Mouse (Mus musculus) hindbrain, embryonic 15.5 days (tissue): ENCODE measurements around the gene Atp5b. TPM values are rescaled to one million over a fixed set of nuclear protein-coding genes. Genes with fewer than 3 reads are reported as not detected.

Experiments used
- ATAC-seq: fragments of 200-750 bp; cut with Nextera tagmentation; 2 replicates; pipeline ENCODE4 v1.8.0; 2017; ENCODE audit warnings: low read depth, moderate number of reproducible peaks, moderate TSS enrichment; ENCODE audit not compliant: low FRiP score
- H3K27ac ChIP-seq: fragments of 300-500 bp; sonication (generic); replicated peaks from 2 replicates; pipeline ENCODE4 v1.5.1; 2015; ENCODE audit warnings: mild to moderate bottlenecking, inconsistent platforms
- H3K27me3 ChIP-seq: fragments of 300-500 bp; sonication (generic); 2 replicates; pipeline ENCODE4 v1.6.1; 2015; ENCODE audit warnings: control low read depth, inconsistent platforms
- H3K36me3 ChIP-seq: fragments of 300-500 bp; sonication (generic); 2 replicates; pipeline ENCODE4 v1.6.1; 2015; ENCODE audit warnings: control low read depth, inconsistent platforms
- H3K4me1 ChIP-seq: fragments of 300-500 bp; sonication (generic); replicated peaks from 2 replicates; pipeline ENCODE4 v1.6.1; 2015; ENCODE audit warnings: control low read depth, inconsistent platforms
- H3K4me2 ChIP-seq: fragments of 300-500 bp; sonication (generic); 2 replicates; pipeline ENCODE4 v1.6.1; 2015; ENCODE audit warnings: moderate library complexity, mild to moderate bottlenecking, inconsistent platforms
- H3K4me3 ChIP-seq: fragments of 300-500 bp; sonication (generic); 2 replicates; pipeline ENCODE4 v1.5.1; 2015; ENCODE audit warnings: mild to moderate bottlenecking, inconsistent platforms
- H3K9ac ChIP-seq: fragments of 300-500 bp; sonication (generic); 2 replicates; pipeline ENCODE4 v1.6.1; 2015; ENCODE audit warnings: inconsistent platforms
- H3K9me3 ChIP-seq: fragments of 300-500 bp; sonication (generic); 2 replicates; pipeline ENCODE4 v1.6.1; 2016; ENCODE audit warnings: control low read depth, inconsistent platforms
- WGBS: fragments of 180-500 bp; shearing (Covaris S2); methylation state at CpG from one replicate; pipeline ENCODE4 v1.1.7; 2015; 5-methylcytosine and 5-hydroxymethylcytosine counted together
- polyA plus RNA-seq: library from polyadenylated mRNA; unstranded; fragments of >200 nt; fragmentation: Nextera tagmentation; extraction: Ambion mirVana; gene quantifications from 2 replicates; pipeline ENCODE4 v1.2.1, GENCODE M21; 2015

Gene Atp5b
- 2,267 and 2,290 TPM in 2 replicates for polyA plus RNA-seq

- H3K4me1 ChIP-seq, result peaks cover 27% of the 10 kb centered on the region
- H3K9ac ChIP-seq, result peak within 1 kb of the TSS; percentile 95
- peak; percentile 99 for ATAC-seq
- under 1% methylated on average over 34 of the region's 34 CpGs for WGBS
- H3K27ac ChIP-seq, result peak within 1 kb of the TSS; percentile 94
- peak within 1 kb of the TSS; percentile 78 for H3K4me2 ChIP-seq
- H3K4me3 ChIP-seq, result peak within 1 kb of the TSS; percentile 75
- H3K36me3 ChIP-seq, result peaks cover 33% of the 10 kb centered on the region
- no peaks in the 10 kb centered on the region for H3K27me3 ChIP-seq
- H3K9me3 ChIP-seq, result no peaks in the 10 kb centered on the region
These were observed at the start of gene Atp5b for GRCm38 (mm10) chr10:128082880-128083421. Gene Atp5b, plus strand, starts transcription at chr10:128083273.

GRCm38 (mm10) chr10:128036746-128037425 lies 46.2 kb upstream of the Atp5b start:
- Histone ChIP-seq H3K36me3 (peaks cover 22% of the 10 kb centered on the region), H3K9me3 (no peaks in the 10 kb centered on the region), H3K9ac (peak overlapping the region; percentile 85), H3K4me1 (peaks cover 34% of the 10 kb centered on the region), H3K27ac (peak overlapping the region; percentile 97), H3K4me2 (peak overlapping the region; percentile 86), H3K27me3 (no peaks in the 10 kb centered on the region), H3K4me3 (peak overlapping the region; percentile 69)
- ATAC-seq, result no peak
- 6% methylated on average over 10 of the region's 10 CpGs for WGBS

GRCm38 (mm10) chr10:128037921-128038320 lies 45.2 kb upstream of the Atp5b start:
- Histone ChIP-seq H3K4me3 (no peak overlapping the region), H3K27ac (no peak overlapping the region), H3K4me1 (peaks cover 34% of the 10 kb centered on the region), H3K4me2 (peak overlapping the region; percentile 86), H3K9ac (no peak overlapping the region), H3K27me3 (no peaks in the 10 kb centered on the region), H3K9me3 (no peaks in the 10 kb centered on the region), H3K36me3 (peaks cover 22% of the 10 kb centered on the region)
- no peak for ATAC-seq
- 62% methylated on average over 3 of the region's 3 CpGs for WGBS

GRCm38 (mm10) chr10:128039167-128039566 lies 43.9 kb upstream of the Atp5b start:
- H3K4me3 ChIP-seq, result no peak overlapping the region
- H3K36me3 ChIP-seq, result peaks cover 22% of the 10 kb centered on the region
- no peak for ATAC-seq
- H3K27ac ChIP-seq, result no peak overlapping the region
- H3K4me2 ChIP-seq, result no peak overlapping the region
- no peaks in the 10 kb centered on the region for H3K9me3 ChIP-seq
- 72% methylated on average over 5 of the region's 5 CpGs for WGBS
- H3K9ac ChIP-seq, result no peak overlapping the region
- no peaks in the 10 kb centered on the region for H3K27me3 ChIP-seq
- peaks cover 34% of the 10 kb centered on the region for H3K4me1 ChIP-seq

- no peak for ATAC-seq
- H3K9ac ChIP-seq, result no peak overlapping the region
- H3K4me3 ChIP-seq, result no peak overlapping the region
- H3K27ac ChIP-seq, result no peak overlapping the region
- peaks cover 36% of the 10 kb centered on the region for H3K4me1 ChIP-seq
- no peaks in the 10 kb centered on the region for H3K9me3 ChIP-seq
- no peak overlapping the region for H3K4me2 ChIP-seq
- WGBS, result 78% methylated on average over 3 of the region's 3 CpGs
- no peaks in the 10 kb centered on the region for H3K27me3 ChIP-seq
- peaks cover 28% of the 10 kb centered on the region for H3K36me3 ChIP-seq
These were observed 43.2 kb upstream of the Atp5b start for GRCm38 (mm10) chr10:128039858-128040257.

- 94% methylated on average over 5 of the region's 5 CpGs for WGBS
- Histone ChIP-seq H3K4me2 (no peak overlapping the region), H3K9ac (no peak overlapping the region), H3K36me3 (peaks cover 32% of the 10 kb centered on the region), H3K27me3 (no peaks in the 10 kb centered on the region), H3K27ac (no peak overlapping the region), H3K9me3 (no peaks in the 10 kb centered on the region), H3K4me1 (peaks cover 37% of the 10 kb centered on the region), H3K4me3 (no peak overlapping the region)
- no peak for ATAC-seq
These were observed 42.8 kb upstream of the Atp5b start for GRCm38 (mm10) chr10:128040293-128040692.

GRCm38 (mm10) chr10:128041636-128042035 lies 41.4 kb upstream of the Atp5b start:
- H3K9me3 ChIP-seq, result no peaks in the 10 kb centered on the region
- WGBS, result 76% methylated on average over 4 of the region's 4 CpGs
- peaks cover 36% of the 10 kb centered on the region for H3K4me1 ChIP-seq
- H3K4me2 ChIP-seq, result no peak overlapping the region
- peaks cover 45% of the 10 kb centered on the region for H3K36me3 ChIP-seq
- no peak overlapping the region for H3K4me3 ChIP-seq
- no peak for ATAC-seq
- no peaks in the 10 kb centered on the region for H3K27me3 ChIP-seq
- H3K27ac ChIP-seq, result no peak overlapping the region
- no peak overlapping the region for H3K9ac ChIP-seq

- no peak overlapping the region for H3K9ac ChIP-seq
- H3K4me3 ChIP-seq, result no peak overlapping the region
- no peak overlapping the region for H3K27ac ChIP-seq
- 94% methylated on average over 3 of the region's 3 CpGs for WGBS
- peaks cover 27% of the 10 kb centered on the region for H3K4me1 ChIP-seq
- ATAC-seq, result no peak
- H3K4me2 ChIP-seq, result no peak overlapping the region
- peaks cover 51% of the 10 kb centered on the region for H3K36me3 ChIP-seq
- no peaks in the 10 kb centered on the region for H3K27me3 ChIP-seq
- H3K9me3 ChIP-seq, result no peaks in the 10 kb centered on the region
These were observed 40.6 kb upstream of the Atp5b start for GRCm38 (mm10) chr10:128042466-128042865.

- Histone ChIP-seq H3K36me3 (peaks cover 59% of the 10 kb centered on the region), H3K9me3 (no peaks in the 10 kb centered on the region), H3K4me1 (peaks cover 20% of the 10 kb centered on the region), H3K4me3 (no peak overlapping the region), H3K27me3 (no peaks in the 10 kb centered on the region), H3K27ac (no peak overlapping the region), H3K9ac (no peak overlapping the region), H3K4me2 (no peak overlapping the region)
- no peak; the same call in 1 of the 2 replicates for ATAC-seq
- WGBS, result 72% methylated on average over 3 of the region's 3 CpGs
These were observed 39.8 kb upstream of the Atp5b start for GRCm38 (mm10) chr10:128043041-128043835.

- no peak for ATAC-seq
- H3K9ac ChIP-seq, result no peak overlapping the region
- no peaks in the 10 kb centered on the region for H3K9me3 ChIP-seq
- H3K27me3 ChIP-seq, result no peaks in the 10 kb centered on the region
- peaks cover 8% of the 10 kb centered on the region; the same call in 1 of the 2 replicates for H3K4me1 ChIP-seq
- H3K4me2 ChIP-seq, result no peak overlapping the region
- 96% methylated on average over 8 of the region's 8 CpGs for WGBS
- no peak overlapping the region for H3K27ac ChIP-seq
- no peak overlapping the region for H3K4me3 ChIP-seq
- peaks cover 64% of the 10 kb centered on the region for H3K36me3 ChIP-seq
These were observed 34.9 kb upstream of the Atp5b start for GRCm38 (mm10) chr10:128048157-128048556.

- ATAC-seq, result no peak
- WGBS, result 94% methylated on average over 2 of the region's 2 CpGs
- H3K36me3 ChIP-seq, result peaks cover 59% of the 10 kb centered on the region
These were observed 33.3 kb upstream of the Atp5b start for GRCm38 (mm10) chr10:128049741-128050140.

GRCm38 (mm10) chr10:128050355-128050754 lies 32.7 kb upstream of the Atp5b start:
- H3K4me3 ChIP-seq, result no peak overlapping the region
- H3K36me3 ChIP-seq, result peaks cover 54% of the 10 kb centered on the region
- WGBS, result 90% methylated on average over 2 of the region's 2 CpGs
- H3K27me3 ChIP-seq, result no peaks in the 10 kb centered on the region
- no peaks in the 10 kb centered on the region for H3K4me1 ChIP-seq
- no peak overlapping the region for H3K4me2 ChIP-seq
- H3K27ac ChIP-seq, result no peak overlapping the region
- no peaks in the 10 kb centered on the region for H3K9me3 ChIP-seq
- H3K9ac ChIP-seq, result no peak overlapping the region
- ATAC-seq, result no peak

More at GRCm38 (mm10) chr10:128049741-128050140, 33.3 kb upstream of the Atp5b start:
- H3K4me3 ChIP-seq, result no peak overlapping the region
- no peak overlapping the region for H3K27ac ChIP-seq
- no peaks in the 10 kb centered on the region for H3K9me3 ChIP-seq
- H3K27me3 ChIP-seq, result no peaks in the 10 kb centered on the region
- H3K9ac ChIP-seq, result no peak overlapping the region
- H3K4me1 ChIP-seq, result peaks cover 3% of the 10 kb centered on the region; the same call in 1 of the 2 replicates
- H3K4me2 ChIP-seq, result no peak overlapping the region
